Mouse (Mus musculus) ES-E14 (cell line): ENCODE measurements around the gene Arhgap44. TPM values are rescaled to one million over a fixed set of nuclear protein-coding genes. Genes with fewer than 3 reads are reported as not detected.

Experiments used
- DNase-seq: peaks from one replicate; pipeline ENCODE4 v3.0.0-alpha.2; 2013; ENCODE audit warnings: low read depth, low spot score
- H3K27ac ChIP-seq: 2 replicates; pipeline ENCODE4 v1.5.1; 2012; ENCODE audit warnings: low read depth, mild to moderate bottlenecking, low read length, moderate library complexity, mixed read lengths; ENCODE audit not compliant: poor library complexity, insufficient read depth, severe bottlenecking
- H3K36me3 ChIP-seq: 2 replicates; pipeline ENCODE4 v1.6.1; 2012; ENCODE audit warnings: mild to moderate bottlenecking, low read length, moderate library complexity, mixed read lengths; ENCODE audit not compliant: control insufficient read depth, poor library complexity, insufficient read depth, severe bottlenecking
- H3K4me1 ChIP-seq, 2 experiments: fragments of 150-350 bp in 1 of 2; sonication (generic) in 1 of 2; 2 replicates each; pipeline ENCODE4 v1.6.1; 2012; ENCODE audit warnings: low read length in 2 of 2, mild to moderate bottlenecking in 1 of 2, mixed read lengths in 1 of 2; ENCODE audit not compliant: control insufficient read depth in 2 of 2, insufficient read depth in 2 of 2, poor library complexity in 1 of 2
- H3K4me3 ChIP-seq, 2 experiments: fragments of 150-350 bp in 1 of 2; sonication (generic) in 1 of 2; 2 replicates each; pipeline ENCODE4 v1.5.1; 2012; ENCODE audit warnings: low read length in 2 of 2, low read depth in 1 of 2, mild to moderate bottlenecking in 1 of 2, mixed read lengths in 1 of 2; ENCODE audit not compliant: insufficient read depth in 1 of 2, poor library complexity in 1 of 2, severe bottlenecking in 1 of 2
- H3K9ac ChIP-seq: 2 replicates; pipeline ENCODE4 v1.6.1; 2012; ENCODE audit warnings: low read depth, mild to moderate bottlenecking, low read length, mixed read lengths; ENCODE audit not compliant: poor library complexity, insufficient read depth, severe bottlenecking
- H3K9me3 ChIP-seq: fragments of 150-350 bp; sonication (generic); 2 replicates; pipeline ENCODE4 v1.6.1; 2012; ENCODE audit warnings: low read depth, mild to moderate bottlenecking, low read length; ENCODE audit not compliant: control insufficient read depth, insufficient read depth
- CHD2 ChIP-seq: IDR thresholded peaks from 2 replicates; pipeline ENCODE4 v1.6.1; 2014; ENCODE audit warnings: mild to moderate bottlenecking, low read depth, low read length, inconsistent platforms
- HCFC1 ChIP-seq: IDR thresholded peaks from 2 replicates; pipeline ENCODE4 v1.6.1; 2012; ENCODE audit warnings: low read length, inconsistent platforms, borderline replicate concordance; ENCODE audit not compliant: insufficient read depth
- MAFK ChIP-seq: IDR thresholded peaks from 2 replicates; pipeline ENCODE4 v1.6.1; 2014; ENCODE audit warnings: mild to moderate bottlenecking, low read depth, low read length, inconsistent platforms; ENCODE audit not compliant: insufficient read depth
- ZC3H11A ChIP-seq: IDR thresholded peaks from 2 replicates; pipeline ENCODE4 v1.6.1; 2012; ENCODE audit warnings: low read depth, mild to moderate bottlenecking, inconsistent platforms, low read length, borderline replicate concordance
- ZNF384 ChIP-seq: IDR thresholded peaks from 2 replicates; pipeline ENCODE4 v1.6.1; 2012; ENCODE audit warnings: low read depth, low read length, inconsistent platforms
- in situ Hi-C, 2 experiments: fragments of 600-800 bp; cut with MboI; formaldehyde crosslinking; loops; one replicate each; pipeline ENCODE4 v1.15.1; 2025; ENCODE audit warnings: low sequenced_read_pairs in 2 of 2, inconsistent platforms in 1 of 2; ENCODE audit not compliant: unreplicated experiment in 2 of 2
- total RNA-seq: library from RNA; depleted of rRNA; stranded (reverse); fragments of 300-350 nt; gene quantifications from 2 replicates; pipeline ENCODE4 v1.2.3, GENCODE M21; 2012

Gene Arhgap44
- total RNA-seq, 1 experiment = 8.8 TPM

- no peak for DNase-seq
- TF ChIP-seq ZNF384 (no peak), HCFC1 (no peak), MAFK (no peak), CHD2 (no peak), ZC3H11A (no peak)
- H3K9ac ChIP-seq = no peak overlapping the region
- in situ Hi-C loops = no loop called here
- H3K27ac ChIP-seq = no peak overlapping the region
- no peak overlapping the region for H3K4me3 ChIP-seq
- H3K36me3 ChIP-seq = no peaks in the 10 kb centered on the region
- H3K9me3 ChIP-seq = no peaks in the 10 kb centered on the region
- H3K4me1 ChIP-seq = peaks cover 7 to 14% of the 10 kb centered on the region in 2 experiments; a peak in 3 of 4 replicates
Measured at GRCm38 (mm10) chr11:65097526-65098070, 65.2 kb downstream of the Arhgap44 start.

GRCm38 (mm10) chr11:65096866-65097265 is 65.9 kb downstream of the Arhgap44 start:
- in situ Hi-C loops = no loop called here
- DNase-seq = no peak
- H3K9me3 ChIP-seq = no peaks in the 10 kb centered on the region
- peaks cover 7 to 14% of the 10 kb centered on the region in 2 experiments; a peak in 3 of 4 replicates for H3K4me1 ChIP-seq
- no peak overlapping the region for H3K9ac ChIP-seq
- no peak overlapping the region for H3K27ac ChIP-seq
- H3K4me3 ChIP-seq = no peak overlapping the region
- H3K36me3 ChIP-seq = no peaks in the 10 kb centered on the region
- TF ChIP-seq ZNF384 (no peak), CHD2 (no peak), HCFC1 (no peak), ZC3H11A (no peak), MAFK (no peak)

GRCm38 (mm10) chr11:65092851-65093250 is 69.9 kb downstream of the Arhgap44 start:
- in situ Hi-C loops = no loop called here
- Histone ChIP-seq H3K4me1 (peaks cover 4 to 5% of the 10 kb centered on the region in 2 experiments; a peak in 3 of 4 replicates), H3K36me3 (no peaks in the 10 kb centered on the region), H3K9me3 (no peaks in the 10 kb centered on the region), H3K4me3 (no peak overlapping the region), H3K27ac (no peak overlapping the region), H3K9ac (no peak overlapping the region)
- TF ChIP-seq CHD2 (no peak), HCFC1 (no peak), ZC3H11A (no peak), ZNF384 (no peak), MAFK (no peak)
- DNase-seq = no peak

GRCm38 (mm10) chr11:65090386-65090785 is 72.4 kb downstream of the Arhgap44 start:
- Histone ChIP-seq H3K9me3 (no peaks in the 10 kb centered on the region), H3K4me1 (no peaks in the 10 kb centered on the region), H3K27ac (no peak overlapping the region), H3K4me3 (no peak overlapping the region), H3K36me3 (no peaks in the 10 kb centered on the region), H3K9ac (no peak overlapping the region)
- DNase-seq = no peak
- in situ Hi-C loops = no loop called here
- TF ChIP-seq CHD2 = no peak
- no peak for TF ChIP-seq HCFC1
- no peak for TF ChIP-seq ZNF384
- TF ChIP-seq ZC3H11A = no peak
- TF ChIP-seq MAFK = no peak

GRCm38 (mm10) chr11:65089982-65090381 is 72.8 kb downstream of the Arhgap44 start:
- Histone ChIP-seq H3K27ac (no peak overlapping the region), H3K9ac (no peak overlapping the region), H3K9me3 (no peaks in the 10 kb centered on the region), H3K4me3 (no peak overlapping the region), H3K36me3 (no peaks in the 10 kb centered on the region), H3K4me1 (no peaks in the 10 kb centered on the region)
- TF ChIP-seq ZC3H11A (no peak), MAFK (no peak), ZNF384 (no peak), HCFC1 (no peak), CHD2 (no peak)
- no peak for DNase-seq
- in situ Hi-C loops = no loop called here
